Mouse (Mus musculus) layer of hippocampus, postnatal 14 days (tissue): ENCODE measurements around the gene Gm17402. TPM values are rescaled to one million over a fixed set of nuclear protein-coding genes. Genes with fewer than 3 reads are reported as not detected.

Experiments
- DNase-seq, 2 experiments: peaks; one replicate each; pipeline ENCODE4 v3.0.0; 2021 to 2022; ENCODE audit warnings: low spot score in 2 of 2, mixed read lengths in 1 of 2
- long read RNA-seq, 2 experiments: library from polyadenylated mRNA; stranded (forward); transcript quantifications; one replicate each; pipeline ENCODE4 v2.0.0; 2021
- total RNA-seq, 2 experiments: library from RNA; stranded (reverse); gene quantifications; 2 replicates each; pipeline ENCODE4 v1.2.3; 2021

The Gm17402 gene
- not detected for total RNA-seq
- long read RNA-seq, experiment 1 = 0 reads
- long read RNA-seq, experiment 2 = 0 reads

DNA sequence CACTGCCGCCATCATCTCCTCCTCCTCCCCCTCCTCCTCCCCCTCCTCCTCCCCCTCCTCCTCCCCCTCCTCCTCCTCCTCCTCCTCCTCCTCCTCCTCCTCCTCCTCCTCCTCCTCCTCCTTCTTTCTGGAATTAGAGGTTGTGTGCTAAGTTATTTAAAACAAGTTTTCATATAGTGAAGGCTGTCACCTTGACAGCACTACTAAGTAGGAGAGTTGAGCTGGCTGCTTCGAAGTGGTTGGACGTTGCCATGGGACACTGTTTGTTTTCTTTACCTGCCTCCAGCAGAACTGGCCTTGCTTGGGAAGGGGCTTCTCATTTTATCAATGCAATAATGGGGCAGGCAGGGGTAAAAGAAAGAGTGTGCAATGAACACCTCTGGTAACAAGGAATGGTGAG lies at the start of gene Gm17402:
Gene Gm17402 (minus strand): TSS at position 101 of the 400 bp plus-strand sequence.
- no peak for DNase-seq

DNA sequence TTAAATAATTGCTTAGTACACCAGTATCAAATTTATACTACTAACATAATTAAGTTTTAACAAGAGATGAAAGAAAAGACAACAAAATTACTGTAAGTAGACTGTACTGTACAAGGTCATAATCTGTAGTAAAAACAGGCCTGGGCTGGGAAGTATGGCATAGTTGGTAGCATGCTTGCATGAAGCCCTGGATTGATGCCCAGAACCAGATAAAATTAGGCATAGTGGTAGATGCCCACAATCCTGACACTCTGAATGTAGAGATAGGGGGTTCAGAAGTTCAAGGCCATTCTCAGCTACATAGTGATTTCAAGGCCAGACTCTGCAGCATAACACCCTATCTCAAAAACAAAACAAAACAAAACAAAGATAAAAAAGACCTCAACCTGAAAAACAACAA lies 3.3 kb upstream of the Gm17402 start:
- no peak for DNase-seq

DNA sequence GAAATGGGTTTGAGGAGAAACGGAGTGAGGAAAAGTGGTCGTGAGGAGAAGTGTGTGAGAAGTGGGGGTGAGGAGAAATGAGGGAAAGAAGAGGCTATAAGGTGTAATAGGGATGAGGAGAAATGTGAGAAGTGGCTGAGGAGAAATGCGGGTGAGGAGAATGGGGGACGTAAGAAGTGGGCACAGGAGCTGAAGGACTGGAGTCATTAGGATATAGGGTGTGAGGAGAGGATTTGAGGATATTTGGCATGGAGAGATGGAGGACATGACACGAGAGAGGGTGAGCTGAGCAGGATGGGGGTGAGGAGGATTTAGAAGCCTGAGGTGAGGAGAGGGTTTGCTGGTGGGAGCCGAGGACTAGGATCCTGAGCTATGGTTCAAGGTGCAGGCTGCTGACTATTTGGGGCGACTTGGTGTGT lies 594 bp downstream of the Gm17402 start:
- DNase-seq = no peak

DNA sequence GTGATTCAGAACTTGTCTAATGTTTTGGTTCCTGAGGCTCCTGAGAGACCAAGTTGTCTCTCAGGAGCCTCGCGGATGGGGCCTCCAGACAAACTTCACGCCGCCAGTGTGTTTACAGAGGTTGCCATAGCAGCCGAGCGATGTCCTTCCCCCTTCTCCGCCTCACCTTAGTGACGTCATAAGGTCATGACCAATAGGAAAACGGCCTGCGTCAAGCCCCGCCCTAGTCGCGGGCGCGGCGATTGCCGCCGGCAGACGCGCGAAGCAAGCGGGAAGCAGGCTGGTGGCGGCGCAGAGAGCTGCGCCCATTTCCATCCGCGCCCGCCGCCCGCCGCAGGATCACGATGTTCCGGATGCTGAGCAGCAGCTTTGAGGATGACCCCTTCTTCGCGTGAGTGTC lies 1.1 kb downstream of the Gm17402 start, which contains the start of gene Mlf1:
Gene Mlf1 (plus strand): TSS at position 226 of the 400 bp plus-strand sequence.
- DNase-seq = peak; percentile 84 to 92

DNA sequence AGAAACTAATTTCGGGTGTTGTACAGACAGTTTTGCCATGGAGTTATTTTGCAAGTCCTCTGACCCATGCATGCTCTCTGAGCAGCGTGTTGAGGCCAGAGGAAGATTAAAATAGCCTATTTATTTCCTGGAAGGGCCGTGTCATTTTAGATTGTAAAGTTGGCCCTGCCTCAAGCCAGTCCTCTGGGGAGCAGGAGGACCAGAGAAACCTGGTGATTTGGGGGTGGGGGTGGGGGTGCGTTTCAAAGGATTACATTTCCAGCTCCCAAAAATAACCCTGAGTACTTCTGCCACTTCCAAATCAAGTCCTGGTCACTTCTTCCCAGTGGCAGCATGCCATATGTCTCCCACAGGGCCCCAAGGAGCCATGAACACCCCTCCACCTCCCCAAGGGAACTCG lies 2.2 kb downstream of the Gm17402 start:
- DNase-seq = no peak

DNA sequence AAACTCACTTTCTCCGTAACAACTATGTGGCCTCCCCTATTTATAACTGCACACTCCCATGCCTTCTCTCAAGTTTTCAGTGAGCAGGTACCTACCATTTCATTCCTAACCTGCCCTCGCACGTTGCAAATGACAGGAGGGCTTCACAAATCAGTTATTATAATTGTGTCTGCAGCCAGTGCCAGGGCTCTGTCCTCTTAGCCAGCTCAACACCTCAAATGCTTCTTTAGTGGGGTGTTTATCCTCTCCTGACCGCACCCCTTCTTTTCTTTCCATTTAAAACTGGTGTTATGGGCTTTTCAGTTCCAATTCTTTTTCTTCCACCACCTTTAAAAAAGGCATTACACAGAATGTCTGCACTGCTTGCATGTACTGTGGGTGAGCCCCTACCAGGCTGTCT lies 2.8 kb downstream of the Gm17402 start:
- no peak for DNase-seq

DNA sequence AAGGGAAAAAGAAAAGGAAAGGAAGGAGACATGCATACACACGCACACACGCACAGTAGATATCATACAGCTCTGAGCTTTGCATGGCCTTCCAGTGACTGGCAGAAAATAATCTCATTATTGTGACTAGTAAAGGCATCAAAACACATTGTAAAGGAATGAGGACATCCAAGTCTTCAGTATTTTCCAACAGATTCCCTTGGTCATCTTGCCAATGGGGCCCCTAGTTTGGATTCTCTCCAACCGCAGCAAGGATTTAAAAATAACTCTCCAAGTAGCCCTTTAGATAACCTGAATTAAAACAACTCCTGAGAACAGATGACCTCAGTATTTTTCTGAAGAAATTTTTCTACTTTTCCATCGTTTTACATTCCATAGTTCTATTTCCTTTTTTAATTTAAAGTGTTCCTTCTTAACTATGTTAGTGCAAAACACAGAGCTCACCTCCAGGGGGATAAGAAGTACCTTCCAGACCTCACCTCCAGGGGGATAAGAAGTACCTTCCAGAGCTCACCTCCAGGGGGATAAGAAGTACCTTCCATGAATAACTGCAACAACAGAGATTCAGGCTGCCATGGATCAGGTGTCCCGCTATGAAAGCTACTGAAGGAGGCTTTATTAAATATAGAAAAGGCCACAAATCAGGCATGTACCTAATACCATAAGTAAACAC lies 5.4 kb downstream of the Gm17402 start:
- no peak for DNase-seq

DNA sequence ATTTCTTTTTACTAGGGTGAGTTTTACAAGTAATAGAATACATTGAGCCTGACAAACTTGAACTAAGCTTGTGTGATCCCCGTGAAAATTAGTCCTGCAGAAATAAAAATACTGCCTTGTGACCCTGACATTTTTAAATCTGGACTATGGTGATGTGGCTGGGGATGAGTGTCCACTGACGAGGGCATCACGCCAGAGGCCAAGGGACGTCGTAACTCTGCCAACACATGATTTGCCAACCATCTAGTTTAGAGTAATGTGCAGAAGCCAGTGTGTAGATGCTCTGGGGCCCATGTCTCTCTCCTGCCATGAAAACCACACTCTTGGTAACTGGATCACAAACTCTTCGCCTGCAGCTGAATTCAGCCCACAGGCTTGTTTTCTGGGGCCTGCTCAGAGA lies 7.5 kb downstream of the Gm17402 start:
- no peak for DNase-seq

DNA sequence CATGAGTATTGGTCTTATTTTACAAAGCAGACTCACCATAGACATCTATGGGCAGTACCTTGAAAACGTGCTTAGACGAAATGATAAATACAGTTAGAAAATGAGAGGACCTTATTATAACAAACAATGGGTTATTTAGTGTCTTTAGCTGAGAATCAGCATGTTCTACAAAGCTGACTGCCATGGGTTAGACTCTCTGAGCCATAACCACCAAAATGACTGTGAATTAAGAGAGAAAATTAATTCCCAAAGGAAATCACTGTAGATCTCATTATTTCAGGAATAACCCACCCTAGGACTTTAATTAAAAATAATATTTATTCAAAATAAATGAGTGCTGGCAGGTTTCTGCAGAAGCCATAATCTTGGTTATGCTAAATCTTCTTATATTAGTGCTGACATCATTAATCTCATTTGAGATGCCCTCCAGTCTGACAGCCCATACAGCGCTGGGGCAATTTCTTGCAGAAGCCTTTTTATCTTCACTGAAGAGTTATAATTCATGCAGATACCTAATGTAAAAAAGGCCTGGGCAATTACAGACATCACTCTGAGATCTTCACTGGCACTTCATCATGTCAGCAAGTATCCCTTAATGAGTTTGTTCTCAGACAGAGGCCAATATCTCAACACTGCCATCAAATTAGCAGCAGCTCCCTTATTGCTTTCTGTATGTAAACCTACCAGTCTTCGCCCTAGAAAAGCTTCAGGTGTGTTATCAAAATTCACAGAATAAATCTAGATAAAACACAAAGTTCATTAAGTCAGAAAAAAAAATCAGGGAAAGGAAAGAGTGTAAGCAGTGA lies 8.7 kb downstream of the Gm17402 start:
- DNase-seq = no peak

DNA sequence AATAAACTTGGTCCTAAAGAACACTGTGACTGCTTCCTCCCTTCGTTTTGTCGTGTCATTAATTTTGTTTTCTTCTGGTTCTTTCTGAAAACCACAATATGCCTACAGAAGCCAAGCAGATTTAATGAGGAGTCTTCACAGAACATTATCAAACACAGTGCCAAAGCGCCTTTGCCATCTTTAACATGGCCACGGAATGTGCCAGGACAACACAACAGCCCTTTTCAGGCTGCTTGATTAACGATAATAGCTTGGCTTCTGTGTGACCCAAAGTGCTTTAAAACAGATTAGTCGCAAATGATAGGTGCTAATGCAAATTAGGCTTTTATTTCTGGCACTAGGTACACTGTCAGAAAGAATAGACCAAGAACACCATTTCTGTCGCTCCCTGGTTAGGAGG lies 16.6 kb downstream of the Gm17402 start:
- no peak for DNase-seq

DNA sequence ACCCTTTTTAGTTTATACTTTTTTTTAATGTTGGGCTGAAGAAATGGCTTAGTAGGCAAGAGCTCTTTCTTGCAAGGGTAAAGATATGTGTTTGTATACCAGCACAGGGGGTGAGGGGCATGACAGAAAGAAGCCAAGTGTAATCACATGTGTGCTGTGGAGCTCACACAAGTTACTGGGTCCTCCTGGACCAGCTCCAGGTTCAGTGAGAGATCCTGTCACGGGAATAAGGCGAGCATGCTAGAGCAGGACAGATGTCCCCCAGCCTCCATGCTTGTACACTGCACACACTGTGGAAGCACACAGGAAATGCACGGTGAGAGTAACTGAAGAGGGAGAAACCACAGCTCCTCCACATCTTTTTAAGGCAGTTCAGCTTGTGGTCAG lies 22.2 kb downstream of the Gm17402 start:
- DNase-seq = no peak

DNA sequence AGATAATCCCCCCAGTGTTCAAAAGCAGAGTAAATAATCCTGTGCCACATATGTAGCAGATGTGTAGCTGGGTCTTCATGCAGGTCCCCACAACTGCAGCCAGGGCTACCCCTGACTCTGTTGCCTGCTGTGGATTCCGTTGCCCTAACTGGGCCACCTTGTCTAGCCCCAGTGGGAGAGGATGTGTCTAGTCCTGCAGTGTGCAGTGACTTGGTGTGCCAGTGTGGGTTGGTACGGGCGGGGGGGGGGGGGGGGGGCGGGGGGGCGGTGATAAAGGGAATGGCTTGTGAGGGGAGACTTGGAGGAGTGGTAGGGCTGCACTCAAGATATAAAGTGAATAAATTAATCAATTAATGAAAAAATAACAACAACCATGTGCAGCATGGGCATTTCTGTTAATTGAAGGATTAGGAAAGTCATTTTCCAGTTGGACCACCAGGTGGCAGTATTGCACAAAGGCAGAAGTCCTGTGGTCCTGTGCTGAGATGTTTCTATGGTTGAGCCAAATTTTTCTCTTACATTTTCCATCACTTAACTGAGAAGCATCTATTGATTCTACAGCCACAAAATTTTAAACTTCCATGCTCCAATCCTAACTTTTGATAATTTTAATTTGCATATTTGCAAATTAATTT lies 22.7 kb downstream of the Gm17402 start:
- DNase-seq = peak in 1 of 2 experiments; percentile 53

DNA sequence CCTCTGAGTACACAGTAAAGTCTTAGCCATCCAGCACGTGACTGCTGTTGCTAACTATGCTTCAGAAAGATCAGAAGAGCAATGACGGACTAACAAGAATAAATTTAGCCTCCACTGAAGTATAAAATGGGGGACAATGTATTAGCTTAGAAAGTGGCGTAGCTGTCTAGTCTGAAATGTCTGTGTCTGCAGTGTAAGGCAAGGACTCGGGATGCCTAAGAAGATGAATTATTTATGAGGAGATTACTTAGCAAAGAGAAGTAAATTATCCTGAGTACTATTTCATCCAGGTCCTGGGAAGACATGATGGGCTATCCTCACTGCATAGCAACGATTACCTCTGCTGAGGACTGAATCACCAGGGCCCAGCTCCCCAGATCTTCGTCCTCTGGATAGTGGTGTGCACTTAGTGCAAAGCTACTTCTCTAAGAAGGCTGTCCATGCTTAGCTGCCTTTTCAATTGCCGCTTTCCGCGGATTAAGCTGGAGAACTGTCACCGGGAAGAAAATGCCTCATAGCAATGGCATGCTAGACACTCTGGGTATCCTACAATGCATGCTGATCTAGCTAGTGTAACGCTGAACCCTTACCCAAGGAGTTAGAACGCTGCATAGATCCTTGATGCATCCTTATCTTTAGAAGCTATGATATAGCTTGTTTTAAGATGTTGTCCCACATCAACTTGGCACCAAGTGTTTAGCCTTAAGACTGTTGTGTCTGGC lies 23.4 kb downstream of the Gm17402 start:
- DNase-seq = no peak

DNA sequence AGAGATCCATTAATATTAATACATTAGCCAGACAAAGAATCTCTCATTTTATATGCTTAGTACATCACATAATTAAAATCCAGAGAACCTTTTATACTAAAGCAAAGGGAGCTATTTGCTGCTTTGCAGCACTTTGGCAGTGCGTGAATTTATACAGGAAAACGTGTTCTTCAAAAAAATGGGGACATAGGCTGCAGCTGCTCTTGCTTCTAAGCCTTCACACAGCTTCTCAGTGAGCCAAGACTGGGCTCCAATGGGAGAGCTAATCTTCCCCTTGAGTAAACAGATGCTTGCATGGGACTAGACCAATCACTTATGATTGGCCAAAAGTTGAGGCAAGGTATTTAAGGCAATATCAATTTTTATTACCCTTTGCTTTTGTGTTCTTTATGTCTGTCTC lies 28.3 kb downstream of the Gm17402 start:
- DNase-seq = no peak

DNA sequence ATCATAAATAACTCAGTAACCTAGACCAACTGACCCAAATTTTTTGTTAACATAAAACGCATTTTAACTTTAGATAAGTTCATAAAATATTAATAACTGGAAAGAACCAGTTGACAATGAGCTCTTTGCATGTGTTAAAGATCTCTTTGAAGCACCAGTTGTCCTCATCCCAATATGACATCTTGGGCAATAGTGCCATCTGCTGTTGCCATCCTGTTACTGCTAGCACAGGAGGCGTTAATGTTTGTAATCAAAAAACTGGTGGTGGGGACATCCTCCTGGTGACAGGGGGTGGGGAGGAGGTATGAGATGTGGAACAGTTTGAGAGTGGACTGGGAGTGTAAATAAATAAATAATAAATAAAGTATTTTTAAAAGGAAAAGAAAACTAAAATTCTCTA lies 30.4 kb downstream of the Gm17402 start:
- peak; percentile 65 to 76 for DNase-seq

DNA sequence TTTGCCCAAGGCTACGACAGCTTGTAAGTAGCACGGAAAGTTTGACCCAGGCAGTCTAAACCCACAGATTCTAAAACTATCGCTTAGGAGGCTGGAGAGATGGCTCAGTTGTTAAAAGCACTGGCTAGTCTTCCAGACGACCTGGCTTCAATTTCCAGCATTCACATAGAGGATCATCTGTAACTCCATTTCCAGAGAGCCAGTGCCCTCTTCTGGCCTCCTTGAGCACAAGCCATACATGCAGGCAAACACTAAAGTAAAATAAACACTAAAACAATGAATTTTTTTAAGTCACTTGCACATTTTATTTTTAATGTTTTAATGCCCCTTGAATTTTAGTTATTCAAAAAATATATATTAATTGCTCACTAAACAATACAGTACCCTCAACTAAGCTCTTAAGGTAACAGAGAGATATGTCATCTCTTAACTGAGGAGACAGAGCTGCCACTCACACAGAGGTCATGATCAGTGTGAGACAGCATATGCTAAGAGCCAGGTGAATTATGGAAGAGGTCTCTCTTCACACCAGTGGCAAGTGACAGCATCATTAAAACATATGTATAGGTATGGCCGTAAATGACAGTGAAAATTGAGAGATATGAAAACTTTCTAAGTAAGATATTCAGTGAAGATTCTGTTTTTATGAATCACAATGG lies 31.8 kb downstream of the Gm17402 start:
- no peak for DNase-seq

DNA sequence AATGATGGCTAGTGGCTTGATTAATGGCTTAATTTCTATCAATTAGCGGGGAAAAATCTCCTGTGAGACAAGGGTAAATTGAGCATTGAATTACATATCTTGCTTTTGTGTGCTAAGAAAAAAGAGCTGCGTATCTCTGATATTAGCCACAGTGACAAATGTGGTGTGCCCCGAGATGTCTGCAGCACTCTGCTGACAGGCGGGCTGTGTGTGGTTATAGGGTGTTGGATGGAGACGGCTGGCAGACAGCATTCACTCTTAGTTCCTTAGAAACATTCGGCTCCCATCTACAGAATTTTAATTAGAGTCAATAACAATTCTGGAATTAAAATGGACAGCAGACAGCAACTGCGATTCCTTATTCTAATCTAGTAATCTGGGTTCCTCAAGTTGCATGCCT lies 34.0 kb downstream of the Gm17402 start:
- no peak for DNase-seq

DNA sequence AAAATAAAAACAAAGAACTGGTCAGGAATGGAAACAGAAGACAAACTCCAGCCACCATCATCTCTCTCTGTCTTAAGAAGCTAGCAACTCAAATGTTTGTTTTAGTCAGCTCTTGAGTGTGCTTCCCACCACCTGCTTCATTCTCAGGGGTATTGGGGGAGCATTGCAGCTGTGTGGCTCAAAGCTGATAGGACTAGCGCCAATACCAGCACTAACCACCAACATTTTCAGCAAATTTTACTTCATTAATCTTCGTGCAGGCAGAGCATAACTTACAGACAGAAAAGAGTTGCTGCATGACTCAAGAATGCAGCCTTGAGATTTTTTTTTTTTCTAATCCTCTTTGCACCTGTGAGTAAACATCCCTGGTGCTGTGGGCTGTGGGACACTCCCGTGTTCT lies 35.4 kb downstream of the Gm17402 start:
- DNase-seq = no peak

DNA sequence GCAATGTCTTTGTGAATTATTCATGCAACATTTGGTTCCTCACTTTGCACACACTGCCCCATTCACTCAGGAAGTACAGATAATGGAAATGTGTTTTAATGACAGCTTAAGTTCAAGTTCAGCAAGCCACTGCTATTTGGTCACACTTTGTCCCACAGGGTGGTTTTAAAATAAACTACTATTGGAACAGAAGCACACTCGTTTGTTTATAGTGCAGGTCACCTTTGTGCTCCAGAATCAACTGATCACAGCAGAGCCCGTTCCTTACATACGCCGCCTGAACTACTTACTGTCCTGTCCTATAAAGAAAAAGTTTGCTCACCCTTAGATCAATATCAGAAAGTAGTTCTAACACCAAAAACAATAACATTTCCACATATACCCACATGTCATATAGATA lies 52.5 kb downstream of the Gm17402 start:
- DNase-seq = no peak
